Mouse (Mus musculus) limb, embryonic 12.5 days (tissue): ENCODE data around the gene Nup214. TPM values are rescaled to one million over a fixed set of nuclear protein-coding genes. Genes with fewer than 3 reads are reported as not detected.

ENCODE experiments used
- ATAC-seq: fragments of 200-750 bp; cut with Nextera tagmentation; 2 replicates; pipeline ENCODE4 v1.8.0; 2017; ENCODE audit warnings: low read depth, moderate TSS enrichment; ENCODE audit not compliant: insufficient number of reproducible peaks, insufficient read depth, low FRiP score, low TSS enrichment
- H3K27ac ChIP-seq: fragments of 300-500 bp; sonication (generic); 2 replicates; pipeline ENCODE4 v1.5.1; 2016; ENCODE audit warnings: mild to moderate bottlenecking, moderate library complexity
- H3K27me3 ChIP-seq: fragments of 300-500 bp; sonication (generic); 2 replicates; pipeline ENCODE4 v1.6.1; 2016; ENCODE audit warnings: mild to moderate bottlenecking, moderate library complexity
- H3K36me3 ChIP-seq: fragments of 300-500 bp; sonication (generic); 2 replicates; pipeline ENCODE4 v1.6.1; 2016; ENCODE audit warnings: mild to moderate bottlenecking, moderate library complexity
- H3K4me1 ChIP-seq: fragments of 300-500 bp; sonication (generic); replicated peaks from 2 replicates; pipeline ENCODE4 v1.6.1; 2016
- H3K4me2 ChIP-seq: fragments of 300-500 bp; sonication (generic); 2 replicates; pipeline ENCODE4 v1.6.1; 2016; ENCODE audit warnings: mild to moderate bottlenecking, moderate library complexity
- H3K4me3 ChIP-seq: fragments of 300-500 bp; sonication (generic); replicated peaks from 2 replicates; pipeline ENCODE4 v1.5.1; 2016; ENCODE audit warnings: mild to moderate bottlenecking
- H3K9ac ChIP-seq: fragments of 300-500 bp; sonication (generic); replicated peaks from 2 replicates; pipeline ENCODE4 v1.6.1; 2016; ENCODE audit warnings: mild to moderate bottlenecking, moderate library complexity
- H3K9me3 ChIP-seq: fragments of 300-500 bp; sonication (generic); 2 replicates; pipeline ENCODE4 v1.6.1; 2016; ENCODE audit warnings: mild to moderate bottlenecking, moderate library complexity
- WGBS: fragments of 180-500 bp; shearing (Covaris S2); methylation state at CpG from one replicate; pipeline ENCODE4 v1.1.7; 2016; 5-methylcytosine and 5-hydroxymethylcytosine counted together
- polyA plus RNA-seq: library from polyadenylated mRNA; unstranded; fragments of >200 nt; fragmentation: Nextera tagmentation; extraction: Ambion mirVana; gene quantifications from 2 replicates; pipeline ENCODE4 v1.2.1, GENCODE M21; 2016

The Nup214 gene
- polyA plus RNA-seq, 1 experiment from 2014 or later = 76.4 TPM

GRCm38 (mm10) chr2:32084111-32084871 is 110.1 kb downstream of the Nup214 start, which contains the start of gene Fam78a:
Fam78a (minus strand) TSS chr2:32084857.
- no peaks in the 10 kb centered on the region for H3K9me3 ChIP-seq
- ATAC-seq = peak; percentile 50; the same call in 1 of the 2 replicates
- no peak within 1 kb of the TSS for H3K27ac ChIP-seq

GRCm38 (mm10) chr2:32084872-32085199 is 110.6 kb downstream of the Nup214 start:
- no peak for ATAC-seq
- Histone ChIP-seq H3K27me3 (peaks cover 77% of the 10 kb centered on the region), H3K4me3 (peak overlapping the region; percentile 65), H3K9me3 (no peaks in the 10 kb centered on the region), H3K4me1 (peaks cover 35% of the 10 kb centered on the region), H3K27ac (no peak overlapping the region), H3K36me3 (no peaks in the 10 kb centered on the region), H3K9ac (no peak overlapping the region), H3K4me2 (peak overlapping the region; percentile 99)
- WGBS = 18% methylated on average over 2 of the region's 2 CpGs

More at GRCm38 (mm10) chr2:32084111-32084871, 110.1 kb downstream of the Nup214 start, which contains the start of gene Fam78a:
- Histone ChIP-seq H3K4me3 (peak within 1 kb of the TSS; percentile 65), H3K4me1 (peaks cover 34% of the 10 kb centered on the region), H3K27me3 (peaks cover 77% of the 10 kb centered on the region), H3K4me2 (peak within 1 kb of the TSS; percentile 99), H3K36me3 (no peaks in the 10 kb centered on the region), H3K9ac (peak within 1 kb of the TSS; percentile 62)
- WGBS = 1% methylated on average over 68 of the region's 68 CpGs

GRCm38 (mm10) chr2:32085231-32085630 is 111.0 kb downstream of the Nup214 start:
- Histone ChIP-seq H3K27me3 (peaks cover 80% of the 10 kb centered on the region), H3K9me3 (no peaks in the 10 kb centered on the region), H3K27ac (no peak overlapping the region), H3K9ac (no peak overlapping the region), H3K4me2 (no peak overlapping the region), H3K4me3 (no peak overlapping the region), H3K4me1 (peaks cover 35% of the 10 kb centered on the region), H3K36me3 (no peaks in the 10 kb centered on the region)
- no peak for ATAC-seq
- WGBS = 66% methylated on average over 2 of the region's 2 CpGs

- Histone ChIP-seq H3K27ac (no peak overlapping the region), H3K27me3 (peaks cover 69% of the 10 kb centered on the region), H3K4me2 (no peak overlapping the region), H3K9ac (no peak overlapping the region), H3K36me3 (no peaks in the 10 kb centered on the region), H3K4me1 (peaks cover 31% of the 10 kb centered on the region), H3K4me3 (no peak overlapping the region), H3K9me3 (no peaks in the 10 kb centered on the region; the same call in 1 of the 2 replicates)
- WGBS = 52% methylated on average over 4 of the region's 4 CpGs
- ATAC-seq = no peak
Observed at GRCm38 (mm10) chr2:32087606-32088005, 113.4 kb downstream of the Nup214 start.

GRCm38 (mm10) chr2:32088372-32088981 is 114.2 kb downstream of the Nup214 start:
- 6% methylated on average over 35 of the region's 35 CpGs for WGBS
- peaks cover 60% of the 10 kb centered on the region for H3K27me3 ChIP-seq
- H3K4me3 ChIP-seq = peak overlapping the region; percentile 34
- ATAC-seq = peak; percentile 22
- H3K9ac ChIP-seq = 0 out of 2 replicates have a peak overlapping the region, but pooled peaks have one; percentile 42
- H3K4me2 ChIP-seq = peak overlapping the region; percentile 65
- H3K27ac ChIP-seq = no peak overlapping the region
- peaks cover 24% of the 10 kb centered on the region for H3K4me1 ChIP-seq
- no peaks in the 10 kb centered on the region; the same call in 1 of the 2 replicates for H3K9me3 ChIP-seq
- no peaks in the 10 kb centered on the region for H3K36me3 ChIP-seq

GRCm38 (mm10) chr2:32089606-32090005 is 115.4 kb downstream of the Nup214 start:
- WGBS = 76% methylated on average over 3 of the region's 3 CpGs

GRCm38 (mm10) chr2:32090145-32090544 is 115.9 kb downstream of the Nup214 start:
- H3K4me3 ChIP-seq = no peak overlapping the region
- 69% methylated on average over 2 of the region's 2 CpGs for WGBS
- H3K36me3 ChIP-seq = no peaks in the 10 kb centered on the region
- no peaks in the 10 kb centered on the region; the same call in 1 of the 2 replicates for H3K9me3 ChIP-seq
- H3K27me3 ChIP-seq = peaks cover 44% of the 10 kb centered on the region
- no peak for ATAC-seq
- H3K27ac ChIP-seq = no peak overlapping the region
- H3K4me2 ChIP-seq = no peak overlapping the region
- peaks cover 14% of the 10 kb centered on the region for H3K4me1 ChIP-seq
- no peak overlapping the region for H3K9ac ChIP-seq

More at GRCm38 (mm10) chr2:32089606-32090005, 115.4 kb downstream of the Nup214 start:
- H3K4me3 ChIP-seq = no peak overlapping the region
- no peak overlapping the region for H3K4me2 ChIP-seq
- no peak overlapping the region for H3K27ac ChIP-seq
- no peaks in the 10 kb centered on the region for H3K36me3 ChIP-seq
- ATAC-seq = no peak
- H3K9me3 ChIP-seq = no peaks in the 10 kb centered on the region; the same call in 1 of the 2 replicates
- no peak overlapping the region for H3K9ac ChIP-seq
- peaks cover 14% of the 10 kb centered on the region for H3K4me1 ChIP-seq
- H3K27me3 ChIP-seq = peaks cover 49% of the 10 kb centered on the region

GRCm38 (mm10) chr2:32091956-32092355 is 117.7 kb downstream of the Nup214 start:
- Histone ChIP-seq H3K27me3 (peaks cover 26% of the 10 kb centered on the region), H3K4me3 (no peak overlapping the region), H3K9me3 (no peaks in the 10 kb centered on the region; the same call in 1 of the 2 replicates), H3K27ac (no peak overlapping the region), H3K4me2 (no peak overlapping the region), H3K9ac (no peak overlapping the region), H3K36me3 (no peaks in the 10 kb centered on the region), H3K4me1 (peaks cover 24% of the 10 kb centered on the region)
- ATAC-seq = no peak
- WGBS = 75% methylated on average over 3 of the region's 3 CpGs

GRCm38 (mm10) chr2:32094001-32094707 is 119.9 kb downstream of the Nup214 start:
- no peak overlapping the region for H3K9ac ChIP-seq
- H3K4me2 ChIP-seq = no peak overlapping the region
- peaks cover 6% of the 10 kb centered on the region for H3K27me3 ChIP-seq
- no peak overlapping the region for H3K27ac ChIP-seq
- 86% methylated on average over 7 of the region's 7 CpGs for WGBS
- ATAC-seq = no peak
- no peak overlapping the region for H3K4me3 ChIP-seq
- H3K4me1 ChIP-seq = peaks cover 12% of the 10 kb centered on the region
- no peaks in the 10 kb centered on the region; the same call in 1 of the 2 replicates for H3K9me3 ChIP-seq
- H3K36me3 ChIP-seq = no peaks in the 10 kb centered on the region

- no peaks in the 10 kb centered on the region; the same call in 1 of the 2 replicates for H3K9me3 ChIP-seq
Observed at GRCm38 (mm10) chr2:32095351-32096121, 121.3 kb downstream of the Nup214 start, which contains the start of gene Plpp7. Plpp7 (plus strand) TSS chr2:32095528.

More at GRCm38 (mm10) chr2:32095351-32096121, 121.3 kb downstream of the Nup214 start, which contains the start of gene Plpp7:
- Histone ChIP-seq H3K4me3 (peak within 1 kb of the TSS; percentile 35), H3K36me3 (no peaks in the 10 kb centered on the region), H3K27me3 (no peaks in the 10 kb centered on the region; the same call in 1 of the 2 replicates), H3K4me1 (peaks cover 9% of the 10 kb centered on the region), H3K9ac (peak within 1 kb of the TSS; percentile 51), H3K4me2 (peak within 1 kb of the TSS; percentile 54), H3K27ac (no peak within 1 kb of the TSS)
- peak; percentile 78 for ATAC-seq
- 60% methylated on average over 22 of the region's 22 CpGs for WGBS
